Mouse (Mus musculus) midbrain, embryonic 13.5 days (tissue): ENCODE data around the gene Tbx20. TPM values are rescaled to one million over a fixed set of nuclear protein-coding genes. Genes with fewer than 3 reads are reported as not detected.

Experiments used
- ATAC-seq: fragments of 200-750 bp; cut with Nextera tagmentation; 2 replicates; pipeline ENCODE4 v1.8.0; 2017; ENCODE audit warnings: mild to moderate bottlenecking, moderate TSS enrichment, moderate library complexity
- H3K27ac ChIP-seq: fragments of 300-500 bp; sonication (generic); 2 replicates; pipeline ENCODE4 v1.5.1; 2015; ENCODE audit warnings: inconsistent platforms, mild to moderate bottlenecking, moderate library complexity
- H3K27me3 ChIP-seq: fragments of 300-500 bp; sonication (generic); 2 replicates; pipeline ENCODE4 v1.6.1; 2015; ENCODE audit warnings: mild to moderate bottlenecking, inconsistent platforms
- H3K36me3 ChIP-seq: fragments of 300-500 bp; sonication (generic); 2 replicates; pipeline ENCODE4 v1.6.1; 2015; ENCODE audit warnings: mild to moderate bottlenecking, inconsistent platforms
- H3K4me1 ChIP-seq: fragments of 300-500 bp; sonication (generic); replicated peaks from 2 replicates; pipeline ENCODE4 v1.6.1; 2015; ENCODE audit warnings: inconsistent platforms
- H3K4me2 ChIP-seq: fragments of 300-500 bp; sonication (generic); replicated peaks from 2 replicates; pipeline ENCODE4 v1.6.1; 2015; ENCODE audit warnings: moderate library complexity, mild to moderate bottlenecking, inconsistent platforms
- H3K4me3 ChIP-seq: fragments of 300-500 bp; sonication (generic); replicated peaks from 2 replicates; pipeline ENCODE4 v1.5.1; 2015; ENCODE audit warnings: mild to moderate bottlenecking, inconsistent platforms
- H3K9ac ChIP-seq: fragments of 300-500 bp; sonication (generic); replicated peaks from 2 replicates; pipeline ENCODE4 v1.6.1; 2015; ENCODE audit warnings: mild to moderate bottlenecking, inconsistent platforms
- H3K9me3 ChIP-seq: fragments of 300-500 bp; sonication (generic); 2 replicates; pipeline ENCODE4 v1.6.1; 2016; ENCODE audit warnings: mild to moderate bottlenecking, inconsistent platforms
- WGBS: fragments of 180-500 bp; shearing (Covaris S2); methylation state at CpG from one replicate; pipeline ENCODE4 v1.1.7; 2015; 5-methylcytosine and 5-hydroxymethylcytosine counted together
- polyA plus RNA-seq: library from polyadenylated mRNA; unstranded; fragments of >200 nt; fragmentation: Nextera tagmentation; extraction: Ambion mirVana; gene quantifications from 2 replicates; pipeline ENCODE4 v1.2.1, GENCODE M21; 2015

The Tbx20 gene
- polyA plus RNA-seq, 1 experiment from 2014 or later = 0.08 TPM

- no peak for ATAC-seq
- H3K4me2 ChIP-seq = no peak overlapping the region
- H3K9me3 ChIP-seq = no peaks in the 10 kb centered on the region; the same call in 1 of the 2 replicates
- no peak overlapping the region for H3K9ac ChIP-seq
- H3K36me3 ChIP-seq = no peaks in the 10 kb centered on the region
- H3K4me1 ChIP-seq = peaks cover 29% of the 10 kb centered on the region
- H3K4me3 ChIP-seq = no peak overlapping the region; the same call in 1 of the 2 replicates
- H3K27ac ChIP-seq = no peak overlapping the region
- WGBS = 1% methylated on average over 37 of the region's 37 CpGs
- H3K27me3 ChIP-seq = peaks cover 98% of the 10 kb centered on the region
Measured at GRCm38 (mm10) chr9:24777176-24777895, 3.2 kb upstream of the Tbx20 start.

GRCm38 (mm10) chr9:24776487-24776886, 2.4 kb upstream of the Tbx20 start:
- ATAC-seq = no peak
- WGBS = under 1% methylated on average over 9 of the region's 9 CpGs
- no peak overlapping the region for H3K9ac ChIP-seq
- H3K27me3 ChIP-seq = peaks cover 98% of the 10 kb centered on the region
- no peak overlapping the region for H3K4me3 ChIP-seq
- no peak overlapping the region for H3K27ac ChIP-seq
- no peaks in the 10 kb centered on the region; the same call in 1 of the 2 replicates for H3K9me3 ChIP-seq
- H3K4me2 ChIP-seq = no peak overlapping the region
- H3K36me3 ChIP-seq = no peaks in the 10 kb centered on the region
- peaks cover 29% of the 10 kb centered on the region for H3K4me1 ChIP-seq

- H3K4me1 ChIP-seq = peaks cover 21% of the 10 kb centered on the region
- H3K27me3 ChIP-seq = peaks cover 98% of the 10 kb centered on the region
- no peaks in the 10 kb centered on the region for H3K36me3 ChIP-seq
- 16% methylated on average over 1 of the region's 1 CpGs for WGBS
- no peak overlapping the region for H3K4me2 ChIP-seq
- no peak overlapping the region for H3K27ac ChIP-seq
- no peak for ATAC-seq
- no peak overlapping the region for H3K4me3 ChIP-seq
- H3K9me3 ChIP-seq = no peaks in the 10 kb centered on the region
- no peak overlapping the region for H3K9ac ChIP-seq
Measured at GRCm38 (mm10) chr9:24775567-24775966, 1.5 kb upstream of the Tbx20 start.

GRCm38 (mm10) chr9:24775001-24775400, 898 bp upstream of the Tbx20 start:
- no peak overlapping the region for H3K9ac ChIP-seq
- peaks cover 23% of the 10 kb centered on the region for H3K4me1 ChIP-seq
- ATAC-seq = no peak
- H3K27ac ChIP-seq = no peak overlapping the region
- H3K36me3 ChIP-seq = no peaks in the 10 kb centered on the region
- no peak overlapping the region for H3K4me2 ChIP-seq
- WGBS = 0% methylated on average over 9 of the region's 9 CpGs
- no peaks in the 10 kb centered on the region for H3K9me3 ChIP-seq
- H3K4me3 ChIP-seq = no peak overlapping the region
- H3K27me3 ChIP-seq = peaks cover 98% of the 10 kb centered on the region

- H3K4me3 ChIP-seq = peak overlapping the region; percentile 30
- H3K27me3 ChIP-seq = peaks cover 95% of the 10 kb centered on the region
- H3K36me3 ChIP-seq = no peaks in the 10 kb centered on the region
- H3K4me2 ChIP-seq = peak overlapping the region; percentile 46
- no peak overlapping the region for H3K27ac ChIP-seq
- H3K9ac ChIP-seq = no peak overlapping the region
- H3K9me3 ChIP-seq = no peaks in the 10 kb centered on the region
- ATAC-seq = no peak
- H3K4me1 ChIP-seq = peaks cover 23% of the 10 kb centered on the region
- under 1% methylated on average over 19 of the region's 19 CpGs for WGBS
Measured at GRCm38 (mm10) chr9:24773669-24774068, 434 bp downstream of the Tbx20 start.

GRCm38 (mm10) chr9:24773171-24773570, 932 bp downstream of the Tbx20 start:
- Histone ChIP-seq H3K4me3 (peak overlapping the region; percentile 30; the same call in 1 of the 2 replicates), H3K27ac (no peak overlapping the region), H3K27me3 (peaks cover 96% of the 10 kb centered on the region), H3K4me1 (peaks cover 23% of the 10 kb centered on the region), H3K36me3 (no peaks in the 10 kb centered on the region), H3K9me3 (no peaks in the 10 kb centered on the region), H3K4me2 (no peak overlapping the region), H3K9ac (no peak overlapping the region)
- WGBS = 2% methylated on average over 9 of the region's 9 CpGs
- ATAC-seq = no peak

GRCm38 (mm10) chr9:24772431-24773120, 1.5 kb downstream of the Tbx20 start:
- peaks cover 96% of the 10 kb centered on the region for H3K27me3 ChIP-seq
- no peak for ATAC-seq
- no peak overlapping the region for H3K27ac ChIP-seq
- peaks cover 17% of the 10 kb centered on the region for H3K4me1 ChIP-seq
- H3K9me3 ChIP-seq = no peaks in the 10 kb centered on the region
- H3K9ac ChIP-seq = no peak overlapping the region
- H3K36me3 ChIP-seq = no peaks in the 10 kb centered on the region
- WGBS = 5% methylated on average over 9 of the region's 9 CpGs
- no peak overlapping the region for H3K4me3 ChIP-seq
- H3K4me2 ChIP-seq = no peak overlapping the region

- Histone ChIP-seq H3K36me3 (no peaks in the 10 kb centered on the region), H3K4me3 (no peak overlapping the region), H3K27ac (no peak overlapping the region), H3K4me1 (peaks cover 16% of the 10 kb centered on the region), H3K27me3 (peaks cover 93% of the 10 kb centered on the region), H3K9me3 (no peaks in the 10 kb centered on the region), H3K4me2 (no peak overlapping the region), H3K9ac (no peak overlapping the region)
- WGBS = 13% methylated on average over 4 of the region's 4 CpGs
- ATAC-seq = no peak
Measured at GRCm38 (mm10) chr9:24771713-24772112, 2.4 kb downstream of the Tbx20 start.

- Histone ChIP-seq H3K4me3 (no peak overlapping the region), H3K9me3 (no peaks in the 10 kb centered on the region), H3K4me1 (peaks cover 16% of the 10 kb centered on the region), H3K36me3 (no peaks in the 10 kb centered on the region), H3K27ac (no peak overlapping the region), H3K4me2 (no peak overlapping the region), H3K27me3 (peaks cover 92% of the 10 kb centered on the region), H3K9ac (no peak overlapping the region)
- no peak for ATAC-seq
- 7% methylated on average over 8 of the region's 8 CpGs for WGBS
Measured at GRCm38 (mm10) chr9:24770941-24771405, 3.1 kb downstream of the Tbx20 start.

GRCm38 (mm10) chr9:24770149-24770940, 3.8 kb downstream of the Tbx20 start:
- H3K27ac ChIP-seq = no peak overlapping the region
- H3K4me2 ChIP-seq = 0 out of 2 replicates have a peak overlapping the region, but pooled peaks have one; percentile 11
- H3K9ac ChIP-seq = no peak overlapping the region
- peaks cover 16% of the 10 kb centered on the region for H3K4me1 ChIP-seq
- 0 out of 2 replicates have a peak, but pooled peaks have one; percentile 7 for ATAC-seq
- no peak overlapping the region; the same call in 1 of the 2 replicates for H3K4me3 ChIP-seq
- no peaks in the 10 kb centered on the region for H3K36me3 ChIP-seq
- H3K9me3 ChIP-seq = no peaks in the 10 kb centered on the region
- under 1% methylated on average over 41 of the region's 41 CpGs for WGBS
- H3K27me3 ChIP-seq = peaks cover 93% of the 10 kb centered on the region

GRCm38 (mm10) chr9:24769611-24770010, 4.5 kb downstream of the Tbx20 start:
- no peak overlapping the region for H3K4me2 ChIP-seq
- no peak overlapping the region for H3K9ac ChIP-seq
- peaks cover 16% of the 10 kb centered on the region for H3K4me1 ChIP-seq
- WGBS = 2% methylated on average over 9 of the region's 9 CpGs
- peaks cover 93% of the 10 kb centered on the region for H3K27me3 ChIP-seq
- no peaks in the 10 kb centered on the region for H3K36me3 ChIP-seq
- no peak for ATAC-seq
- no peak overlapping the region for H3K4me3 ChIP-seq
- no peak overlapping the region for H3K27ac ChIP-seq
- no peaks in the 10 kb centered on the region for H3K9me3 ChIP-seq

- no peak overlapping the region for H3K27ac ChIP-seq
- H3K4me2 ChIP-seq = no peak overlapping the region
- H3K4me3 ChIP-seq = no peak overlapping the region
- H3K27me3 ChIP-seq = peaks cover 80% of the 10 kb centered on the region
- H3K9ac ChIP-seq = no peak overlapping the region
- no peaks in the 10 kb centered on the region for H3K9me3 ChIP-seq
- WGBS = 35% methylated on average over 3 of the region's 3 CpGs
- H3K36me3 ChIP-seq = no peaks in the 10 kb centered on the region
- no peak for ATAC-seq
- 0 out of 2 replicates have a peak, but pooled peaks cover 5% of the 10 kb centered on the region for H3K4me1 ChIP-seq
Measured at GRCm38 (mm10) chr9:24767056-24767455, 7.0 kb downstream of the Tbx20 start.
